Mouse (Mus musculus) olfactory bulb, adult 2 months (tissue): ENCODE results near the gene Tenm4.

ENCODE experiments used
- CTCF ChIP-seq: fragments of 200-500 bp; IDR thresholded peaks from 2 replicates; pipeline ENCODE4 v1.5.1; 2012; ENCODE audit warnings: low read depth, mild to moderate bottlenecking, low read length, moderate library complexity; ENCODE audit not compliant: insufficient read depth
- POLR2A ChIP-seq: fragments of 200-500 bp; IDR thresholded peaks from 2 replicates; pipeline ENCODE4 v1.6.1; 2012; ENCODE audit warnings: mild to moderate bottlenecking, low read depth, low read length, moderate library complexity; ENCODE audit not compliant: insufficient read depth

DNA sequence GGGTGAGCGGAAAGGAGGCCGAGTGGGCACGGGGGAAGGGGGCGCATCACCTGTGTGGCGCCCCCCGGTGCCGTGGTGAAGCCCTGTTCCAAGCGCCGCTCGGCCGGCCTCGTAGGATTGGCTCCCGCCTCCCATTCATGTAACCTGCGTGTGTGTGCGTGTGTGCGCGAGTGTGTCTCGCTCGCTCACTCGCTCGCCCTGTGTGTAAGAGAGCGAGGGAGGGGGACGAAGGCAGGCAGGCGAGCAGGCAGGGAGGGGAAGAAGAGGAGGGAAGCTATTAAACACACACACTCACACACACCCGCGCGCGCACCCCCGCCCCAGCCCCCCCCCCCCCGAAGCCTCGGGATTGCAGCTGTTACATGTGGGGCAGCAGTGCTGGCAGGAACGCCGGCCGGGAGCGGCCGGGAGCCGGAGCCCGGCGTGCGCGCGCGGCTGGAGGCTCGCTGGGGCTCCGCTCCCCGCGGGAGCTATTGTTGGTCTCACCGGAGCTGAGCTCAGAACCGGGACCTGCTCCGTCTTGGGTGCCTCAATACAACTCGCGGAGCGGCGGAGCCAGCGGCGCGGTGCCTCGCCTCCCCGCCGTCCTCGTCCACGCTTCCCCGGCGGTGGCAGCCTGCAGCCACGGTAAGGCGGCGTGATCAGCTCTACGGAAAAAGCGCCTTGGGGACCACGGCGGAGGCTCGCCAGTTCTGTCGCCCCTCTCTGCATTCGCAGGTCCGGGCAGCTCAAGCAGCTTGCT is 38.9 kb downstream of the Tenm4 start:
- TF ChIP-seq POLR2A (peak; percentile 48; the same call in 1 of the 2 replicates), CTCF (0 out of 2 replicates have a peak, but pooled peaks have one; percentile 29)
